Mouse (Mus musculus): ENCODE results near the gene Msl3. TPM values are rescaled to one million over a fixed set of nuclear protein-coding genes. Genes with fewer than 3 reads are reported as not detected.
A peak's percentile ranks its signal among the peaks of the same experiment; 100 is the strongest.

The Msl3 gene
- polyA plus RNA-seq (2017; shearing (Covaris generic)) = 10 to 100 TPM; 37.5 to 47.7 (median 41.9) TPM

GRCm38 (mm10) chrX:168673525-168674406 is at the start of gene Msl3:
Gene Msl3 (minus strand): TSS chrX:168673898.
- peak; percentile 54 for ATAC-seq

- ATAC-seq = no peak
Observed at GRCm38 (mm10) chrX:168717969-168718368, 44.3 kb upstream of the Msl3 start.

- no peak for ATAC-seq
Observed at GRCm38 (mm10) chrX:168674407-168674962, 787 bp upstream of the Msl3 start.

- ATAC-seq = peak; percentile 78
Observed at GRCm38 (mm10) chrX:168672913-168673524, 679 bp downstream of the Msl3 start.

GRCm38 (mm10) chrX:168672425-168672824 is 1.3 kb downstream of the Msl3 start:
- peak; percentile 85 for ATAC-seq

GRCm38 (mm10) chrX:168663982-168664689 is 9.6 kb downstream of the Msl3 start:
- ATAC-seq = no peak

GRCm38 (mm10) chrX:168660236-168660635 is 13.5 kb downstream of the Msl3 start:
- no peak for ATAC-seq

- peak; percentile 56 for ATAC-seq
Observed at GRCm38 (mm10) chrX:168659803-168660202, 13.9 kb downstream of the Msl3 start.

GRCm38 (mm10) chrX:168659275-168659674 is 14.4 kb downstream of the Msl3 start:
- ATAC-seq = no peak

- ATAC-seq = peak; percentile 64
Observed at GRCm38 (mm10) chrX:168657795-168658194, 15.9 kb downstream of the Msl3 start.

- no peak for ATAC-seq
Observed at GRCm38 (mm10) chrX:168649336-168649735, 24.4 kb downstream of the Msl3 start.

GRCm38 (mm10) chrX:168647746-168648145 is 26.0 kb downstream of the Msl3 start:
- ATAC-seq = no peak

- no peak for ATAC-seq
Observed at GRCm38 (mm10) chrX:168643451-168643850, 30.2 kb downstream of the Msl3 start.

GRCm38 (mm10) chrX:168639556-168640356 is 33.9 kb downstream of the Msl3 start:
- peak; percentile 98 for ATAC-seq

Other genes with a start within 250 kb of the Msl3 start
- gene Frmpd4, start 96.7 kb downstream of the Msl3 start, polyA plus RNA-seq (2017; shearing (Covaris generic)) = under 1 TPM in 1 of 3 experiments, not detected in 2; 0.12 TPM
- under 1 TPM in 2 of 3 experiments, not detected in 1; 0.11 to 0.25 TPM for gene Arhgap6, start 121.2 kb upstream of the Msl3 start, polyA plus RNA-seq (2017; shearing (Covaris generic))

All from inflammation-experienced regulatory T-cells, adult 6 months (primary cell).